Mouse (Mus musculus): ENCODE data around the gene 6430550D23Rik. TPM values are rescaled to one million over a fixed set of nuclear protein-coding genes. Genes with fewer than 3 reads are reported as not detected.

Gene 6430550D23Rik
- total RNA-seq, 2 experiments from 2014 or later, result 1.5 to 2.8 TPM

Other genes with a start within 250 kb of the 6430550D23Rik start
- 1 to 10 TPM; 1.4 to 1.7 TPM for gene Mmp24, start 232.6 kb downstream of the 6430550D23Rik start, total RNA-seq (2021)
- gene BC029722, start 188.6 kb downstream of the 6430550D23Rik start, total RNA-seq (2021), result 100 to 1,000 TPM; 185 to 198 TPM
- 100 to 1,000 TPM; 158 to 163 TPM for gene Eif6, start 181.1 kb downstream of the 6430550D23Rik start, total RNA-seq (2021)
- not detected for gene Fam83c, start 173.1 kb downstream of the 6430550D23Rik start, total RNA-seq (2021)
- 100 to 1,000 TPM; 103 to 126 TPM for gene Uqcc1, start 77.7 kb downstream of the 6430550D23Rik start, total RNA-seq (2021)
- gene Gm15557, start 67.2 kb downstream of the 6430550D23Rik start, total RNA-seq (2021), result not detected
- under 1 TPM; 0.56 to 0.89 TPM for gene Gdf5, start 62.6 kb downstream of the 6430550D23Rik start, total RNA-seq (2021)
- gene Cep250, start 51.5 kb downstream of the 6430550D23Rik start, total RNA-seq (2021), result 10 to 100 TPM; 11.5 to 11.9 TPM
- 100 to 1,000 TPM; 235 to 250 TPM for gene Ergic3, start 68 bp upstream of the 6430550D23Rik start, total RNA-seq (2021)
- gene Fer1l4, start 45.0 kb upstream of the 6430550D23Rik start, total RNA-seq (2021), result not detected
- gene Spag4, start 57.2 kb upstream of the 6430550D23Rik start, total RNA-seq (2021), result 1 to 10 TPM; 2.5 to 3.7 TPM
- 10 to 100 TPM; 47.5 to 55.6 TPM for gene Cpne1, start 104.0 kb upstream of the 6430550D23Rik start, total RNA-seq (2021)
- 10 to 100 TPM; 21.9 to 29.4 TPM for gene Rbm12, start 104.0 kb upstream of the 6430550D23Rik start, total RNA-seq (2021)
- gene Gm28036, start 119.1 kb upstream of the 6430550D23Rik start, total RNA-seq (2021), result 10 to 100 TPM; 17.6 to 30.3 TPM
- gene Romo1, start 136.1 kb upstream of the 6430550D23Rik start, total RNA-seq (2021), result 100 to 1,000 TPM; 319 to 321 TPM
- 10 to 100 TPM; 82.1 to 90.9 TPM for gene Nfs1, start 136.2 kb upstream of the 6430550D23Rik start, total RNA-seq (2021)
- 100 to 1,000 TPM; 334 to 392 TPM for gene Rbm39, start 172.3 kb upstream of the 6430550D23Rik start, total RNA-seq (2021)
- gene Phf20, start 188.5 kb upstream of the 6430550D23Rik start, total RNA-seq (2021), result 10 to 100 TPM; 31.8 to 45.5 TPM

Measured in adrenal gland, postnatal 36 days (tissue).